Mouse (Mus musculus): ENCODE results near the gene Rasgrp3. TPM values are rescaled to one million over a fixed set of nuclear protein-coding genes. Genes with fewer than 3 reads are reported as not detected.
"Not testable (repeated sequence)": the region's sequence is repeated elsewhere in the genome, so short reads cannot be mapped to it uniquely, and the experiment has no call there.

Rasgrp3 gene
- polyA plus RNA-seq, 1 experiment from 2014 or later = 5.3 TPM

GRCm38 (mm10) chr17:75449022-75449421 lies 13.3 kb downstream of the Rasgrp3 start:
- H3K27me3 ChIP-seq (replicated peaks; ENCODE audit: control insufficient read depth, insufficient read depth, low read length) = no peaks in the 10 kb centered on the region
- H3K27ac ChIP-seq (ENCODE audit: low read depth, low read length) = no peak overlapping the region
- H3K9ac ChIP-seq (ENCODE audit: low read length) = no peak overlapping the region
- H3K9me3 ChIP-seq (replicated peaks; ENCODE audit: control insufficient read depth, low read length) = no peaks in the 10 kb centered on the region
- DNase-seq (ENCODE audit: low spot score) = no peak
- no peaks in the 10 kb centered on the region for H3K36me3 ChIP-seq (ENCODE audit: control insufficient read depth, insufficient read depth, low read length)
- no peaks in the 10 kb centered on the region for H3K4me1 ChIP-seq (ENCODE audit: control insufficient read depth, insufficient read depth, low read length)
- 78% methylated on average over 1 of the region's 1 CpGs for WGBS
- ATAC-seq = no peak
- H3K4me3 ChIP-seq (ENCODE audit: low read depth, low read length) = no peak overlapping the region
- H3K4me2 ChIP-seq (ENCODE audit: low read length) = no peak overlapping the region

GRCm38 (mm10) chr17:75452313-75452712 lies 16.6 kb downstream of the Rasgrp3 start:
- Histone ChIP-seq H3K27ac (ENCODE audit: low read depth, low read length) (no peak overlapping the region), H3K4me3 (ENCODE audit: low read depth, low read length) (no peak overlapping the region), H3K9me3 (replicated peaks; ENCODE audit: control insufficient read depth, low read length) (no peaks in the 10 kb centered on the region), H3K36me3 (ENCODE audit: control insufficient read depth, insufficient read depth, low read length) (no peaks in the 10 kb centered on the region), H3K27me3 (replicated peaks; ENCODE audit: control insufficient read depth, insufficient read depth, low read length) (no peaks in the 10 kb centered on the region), H3K4me1 (ENCODE audit: control insufficient read depth, insufficient read depth, low read length) (no peaks in the 10 kb centered on the region), H3K9ac (ENCODE audit: low read length) (no peak overlapping the region), H3K4me2 (ENCODE audit: low read length) (no peak overlapping the region)
- ATAC-seq (no peak), DNase-seq (ENCODE audit: low spot score) (no peak)
- WGBS = 84% methylated on average over 4 of the region's 4 CpGs

GRCm38 (mm10) chr17:75453639-75454038 lies 17.9 kb downstream of the Rasgrp3 start:
- Histone ChIP-seq H3K9me3 (replicated peaks; ENCODE audit: control insufficient read depth, low read length) (no peaks in the 10 kb centered on the region), H3K4me1 (ENCODE audit: control insufficient read depth, insufficient read depth, low read length) (no peaks in the 10 kb centered on the region), H3K9ac (ENCODE audit: low read length) (no peak overlapping the region), H3K4me3 (ENCODE audit: low read depth, low read length) (no peak overlapping the region), H3K4me2 (ENCODE audit: low read length) (no peak overlapping the region), H3K36me3 (ENCODE audit: control insufficient read depth, insufficient read depth, low read length) (no peaks in the 10 kb centered on the region), H3K27me3 (replicated peaks; ENCODE audit: control insufficient read depth, insufficient read depth, low read length) (no peaks in the 10 kb centered on the region), H3K27ac (ENCODE audit: low read depth, low read length) (no peak overlapping the region)
- DNase-seq (ENCODE audit: low spot score) (no peak), ATAC-seq (no peak)

- DNase-seq (ENCODE audit: low spot score); H3K27me3 ChIP-seq (replicated peaks; ENCODE audit: control insufficient read depth, insufficient read depth, low read length); H3K4me2 ChIP-seq (ENCODE audit: low read length); H3K4me1 ChIP-seq (ENCODE audit: control insufficient read depth, insufficient read depth, low read length); H3K4me3 ChIP-seq (ENCODE audit: low read depth, low read length); H3K9ac ChIP-seq (ENCODE audit: low read length); H3K36me3 ChIP-seq (ENCODE audit: control insufficient read depth, insufficient read depth, low read length); H3K9me3 ChIP-seq (replicated peaks; ENCODE audit: control insufficient read depth, low read length); H3K27ac ChIP-seq (ENCODE audit: low read depth, low read length); ATAC-seq: not testable (repeated sequence)
- WGBS = 93% methylated on average over 9 of the region's 9 CpGs
Observed at GRCm38 (mm10) chr17:75456096-75456495, 20.4 kb downstream of the Rasgrp3 start.

GRCm38 (mm10) chr17:75460621-75461020 lies 24.9 kb downstream of the Rasgrp3 start:
- 95% methylated on average over 6 of the region's 6 CpGs for WGBS
- peaks cover 4% of the 10 kb centered on the region for H3K4me1 ChIP-seq (ENCODE audit: control insufficient read depth, insufficient read depth, low read length)
- no peak overlapping the region for H3K9ac ChIP-seq (ENCODE audit: low read length)
- no peak overlapping the region for H3K27ac ChIP-seq (ENCODE audit: low read depth, low read length)
- no peaks in the 10 kb centered on the region for H3K27me3 ChIP-seq (replicated peaks; ENCODE audit: control insufficient read depth, insufficient read depth, low read length)
- ATAC-seq = no peak
- H3K9me3 ChIP-seq (replicated peaks; ENCODE audit: control insufficient read depth, low read length) = no peaks in the 10 kb centered on the region
- H3K4me2 ChIP-seq (ENCODE audit: low read length) = no peak overlapping the region
- no peaks in the 10 kb centered on the region for H3K36me3 ChIP-seq (ENCODE audit: control insufficient read depth, insufficient read depth, low read length)
- no peak overlapping the region for H3K4me3 ChIP-seq (ENCODE audit: low read depth, low read length)
- DNase-seq (ENCODE audit: low spot score) = no peak

GRCm38 (mm10) chr17:75461771-75462170 lies 26.1 kb downstream of the Rasgrp3 start:
- Histone ChIP-seq H3K4me2 (ENCODE audit: low read length) (no peak overlapping the region), H3K9ac (ENCODE audit: low read length) (no peak overlapping the region), H3K27me3 (replicated peaks; ENCODE audit: control insufficient read depth, insufficient read depth, low read length) (no peaks in the 10 kb centered on the region), H3K27ac (ENCODE audit: low read depth, low read length) (no peak overlapping the region), H3K36me3 (ENCODE audit: control insufficient read depth, insufficient read depth, low read length) (no peaks in the 10 kb centered on the region), H3K4me3 (ENCODE audit: low read depth, low read length) (no peak overlapping the region), H3K9me3 (replicated peaks; ENCODE audit: control insufficient read depth, low read length) (no peaks in the 10 kb centered on the region), H3K4me1 (ENCODE audit: control insufficient read depth, insufficient read depth, low read length) (peaks cover 4% of the 10 kb centered on the region)
- no peak for DNase-seq (ENCODE audit: low spot score)
- WGBS = 95% methylated on average over 1 of the region's 1 CpGs
- ATAC-seq = no peak

- not testable (repeated sequence) for H3K27me3 ChIP-seq (replicated peaks; ENCODE audit: control insufficient read depth, insufficient read depth, low read length); H3K4me1 ChIP-seq (ENCODE audit: control insufficient read depth, insufficient read depth, low read length); DNase-seq (ENCODE audit: low spot score); H3K4me2 ChIP-seq (ENCODE audit: low read length); H3K4me3 ChIP-seq (ENCODE audit: low read depth, low read length); H3K9ac ChIP-seq (ENCODE audit: low read length); H3K36me3 ChIP-seq (ENCODE audit: control insufficient read depth, insufficient read depth, low read length); H3K9me3 ChIP-seq (replicated peaks; ENCODE audit: control insufficient read depth, low read length); H3K27ac ChIP-seq (ENCODE audit: low read depth, low read length); ATAC-seq
- 86% methylated on average over 1 of the region's 1 CpGs for WGBS
Observed at GRCm38 (mm10) chr17:75463223-75463622, 27.5 kb downstream of the Rasgrp3 start.

GRCm38 (mm10) chr17:75463645-75464044 lies 27.9 kb downstream of the Rasgrp3 start:
- Histone ChIP-seq H3K27me3 (replicated peaks; ENCODE audit: control insufficient read depth, insufficient read depth, low read length) (no peaks in the 10 kb centered on the region), H3K4me3 (ENCODE audit: low read depth, low read length) (no peak overlapping the region), H3K36me3 (ENCODE audit: control insufficient read depth, insufficient read depth, low read length) (no peaks in the 10 kb centered on the region), H3K4me1 (ENCODE audit: control insufficient read depth, insufficient read depth, low read length) (peaks cover 4% of the 10 kb centered on the region), H3K9me3 (replicated peaks; ENCODE audit: control insufficient read depth, low read length) (no peaks in the 10 kb centered on the region), H3K27ac (ENCODE audit: low read depth, low read length) (no peak overlapping the region), H3K9ac (ENCODE audit: low read length) (no peak overlapping the region), H3K4me2 (ENCODE audit: low read length) (no peak overlapping the region)
- WGBS = 89% methylated on average over 2 of the region's 2 CpGs
- DNase-seq (ENCODE audit: low spot score) (no peak), ATAC-seq (no peak)

- Histone ChIP-seq H3K36me3 (ENCODE audit: control insufficient read depth, insufficient read depth, low read length) (no peaks in the 10 kb centered on the region), H3K4me3 (ENCODE audit: low read depth, low read length) (no peak overlapping the region), H3K27ac (ENCODE audit: low read depth, low read length) (no peak overlapping the region), H3K4me2 (ENCODE audit: low read length) (no peak overlapping the region), H3K27me3 (replicated peaks; ENCODE audit: control insufficient read depth, insufficient read depth, low read length) (no peaks in the 10 kb centered on the region), H3K9me3 (replicated peaks; ENCODE audit: control insufficient read depth, low read length) (no peaks in the 10 kb centered on the region), H3K9ac (ENCODE audit: low read length) (no peak overlapping the region), H3K4me1 (ENCODE audit: control insufficient read depth, insufficient read depth, low read length) (peaks cover 4% of the 10 kb centered on the region)
- 26% methylated on average over 9 of the region's 9 CpGs for WGBS
- ATAC-seq (no peak), DNase-seq (ENCODE audit: low spot score) (no peak)
Observed at GRCm38 (mm10) chr17:75464331-75464982, 28.8 kb downstream of the Rasgrp3 start.
